Mouse (Mus musculus) liver, embryonic 11.5 days (tissue): ENCODE results near the gene Tmem56. TPM values are rescaled to one million over a fixed set of nuclear protein-coding genes. Genes with fewer than 3 reads are reported as not detected.

Experiments used
- ATAC-seq: fragments of 200-750 bp; cut with Nextera tagmentation; replicated peaks from 2 replicates; pipeline ENCODE4 v1.8.0; 2017; ENCODE audit warnings: moderate number of reproducible peaks, mild to moderate bottlenecking, moderate TSS enrichment, moderate library complexity; ENCODE audit not compliant: low FRiP score
- DNase-seq: peaks from one replicate; pipeline ENCODE4 v3.0.0-alpha.2; 2017; ENCODE audit warnings: low spot score
- H3K27ac ChIP-seq: fragments of 300-500 bp; sonication (generic); 2 replicates; pipeline ENCODE4 v1.5.1; 2014; ENCODE audit warnings: mild to moderate bottlenecking, low read depth, low read length, control low read depth
- H3K27me3 ChIP-seq: fragments of 300-500 bp; sonication (generic); replicated peaks from 2 replicates; pipeline ENCODE4 v1.6.1; 2014; ENCODE audit warnings: low read length, mixed read lengths; ENCODE audit not compliant: control insufficient read depth, insufficient read depth
- H3K36me3 ChIP-seq: fragments of 300-500 bp; sonication (generic); 2 replicates; pipeline ENCODE4 v1.6.1; 2014; ENCODE audit warnings: mild to moderate bottlenecking, low read length, moderate library complexity, mixed read lengths; ENCODE audit not compliant: control insufficient read depth, insufficient read depth
- H3K4me1 ChIP-seq: fragments of 300-500 bp; sonication (generic); replicated peaks from 2 replicates; pipeline ENCODE4 v1.6.1; 2014; ENCODE audit warnings: low read length, mixed read lengths; ENCODE audit not compliant: control insufficient read depth, insufficient read depth
- H3K4me2 ChIP-seq: fragments of 300-500 bp; sonication (generic); 2 replicates; pipeline ENCODE4 v1.6.1; 2014; ENCODE audit warnings: mild to moderate bottlenecking, control low read depth, moderate library complexity
- H3K4me3 ChIP-seq: fragments of 300-500 bp; sonication (generic); 2 replicates; pipeline ENCODE4 v1.5.1; 2014; ENCODE audit warnings: low read depth, low read length, control low read depth
- H3K9ac ChIP-seq: fragments of 300-500 bp; sonication (generic); 2 replicates; pipeline ENCODE4 v1.6.1; 2014; ENCODE audit warnings: low read depth, low read length, control low read depth
- H3K9me3 ChIP-seq: fragments of 300-500 bp; sonication (generic); 2 replicates; pipeline ENCODE4 v1.6.1; 2016; ENCODE audit warnings: low read length, inconsistent platforms, mixed read lengths; ENCODE audit not compliant: control insufficient read depth
- WGBS: fragments of 180-500 bp; shearing (Covaris S2); extraction: QIAGEN DNeasy Blood & Tissue Kit; methylation state at CpG from one replicate; pipeline ENCODE4 v1.1.7; 2014; 5-methylcytosine and 5-hydroxymethylcytosine counted together
- polyA plus RNA-seq: library from polyadenylated mRNA; unstranded; fragments of >200 nt; fragmentation: Nextera tagmentation; extraction: Ambion mirVana; gene quantifications from 2 replicates; pipeline ENCODE4 v1.2.1, GENCODE M21; 2014

Tmem56 gene
- 31.2 and 36.9 TPM in 2 replicates for polyA plus RNA-seq

DNA sequence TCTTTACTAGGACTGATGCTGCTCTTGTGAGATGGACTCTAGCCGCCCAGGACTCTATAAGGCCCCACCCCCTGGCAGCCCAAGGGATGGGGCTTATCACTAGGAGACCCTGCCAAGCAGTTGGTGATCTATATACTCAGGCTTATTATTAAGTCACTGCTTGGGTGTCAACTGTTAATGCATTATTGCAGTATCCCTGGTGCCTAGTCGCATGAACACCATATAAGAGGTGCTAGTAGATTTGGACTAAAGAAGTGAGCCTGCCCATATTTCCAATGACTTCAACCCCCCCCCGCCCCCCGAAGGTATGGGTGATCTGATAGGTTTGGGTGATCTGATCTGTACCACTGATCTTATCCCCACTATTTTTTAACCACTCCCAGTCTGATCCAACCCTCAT, at the start of gene Tmem56:
Gene Tmem56, minus strand, starts transcription at position 101 of the 400 bp plus-strand sequence.
- DNase-seq: no peak
- peak; percentile 40; the same call in 1 of the 2 replicates for ATAC-seq
- no peak within 1 kb of the TSS for H3K27ac ChIP-seq
- H3K9ac ChIP-seq: no peak within 1 kb of the TSS
- no peaks in the 10 kb centered on the region; the same call in 1 of the 2 replicates for H3K4me1 ChIP-seq
- H3K9me3 ChIP-seq: no peaks in the 10 kb centered on the region
- 90% methylated on average over 4 of the region's 4 CpGs for WGBS
- H3K4me2 ChIP-seq: no peak within 1 kb of the TSS
- no peak within 1 kb of the TSS for H3K4me3 ChIP-seq
- no peaks in the 10 kb centered on the region for H3K27me3 ChIP-seq
- no peaks in the 10 kb centered on the region for H3K36me3 ChIP-seq

DNA sequence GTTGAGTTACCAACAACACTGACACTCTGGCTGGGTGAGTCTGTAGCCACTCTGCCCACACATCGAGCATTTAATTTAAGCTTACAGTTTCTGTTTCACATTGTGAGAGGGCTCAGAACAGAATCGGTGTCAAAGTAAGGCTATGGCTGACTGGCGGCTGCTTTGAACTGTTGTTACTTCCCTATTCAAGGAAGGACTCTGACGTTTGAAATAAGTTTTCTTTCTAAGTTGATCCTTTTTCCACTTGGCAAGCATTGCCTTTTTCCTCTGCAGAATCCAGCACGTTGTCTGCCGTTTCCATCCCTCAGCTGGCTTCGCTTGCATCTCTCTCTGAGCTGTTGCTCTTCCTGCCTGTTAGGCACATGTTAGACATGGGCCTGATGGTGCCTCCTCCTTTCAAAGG, 47.3 kb upstream of the Tmem56 start:
- Histone ChIP-seq H3K27me3 (no peaks in the 10 kb centered on the region), H3K9ac (no peak overlapping the region), H3K4me3 (no peak overlapping the region), H3K4me1 (no peaks in the 10 kb centered on the region; the same call in 1 of the 2 replicates), H3K27ac (no peak overlapping the region), H3K9me3 (no peaks in the 10 kb centered on the region), H3K4me2 (no peak overlapping the region), H3K36me3 (no peaks in the 10 kb centered on the region)
- WGBS: 73% methylated on average over 7 of the region's 7 CpGs
- DNase-seq (no peak), ATAC-seq (no peak)

- H3K4me3 ChIP-seq: no peak overlapping the region
- H3K27ac ChIP-seq: no peak overlapping the region
- DNase-seq (no peak), ATAC-seq (no peak)
- no peaks in the 10 kb centered on the region for H3K27me3 ChIP-seq
- no peak overlapping the region for H3K9ac ChIP-seq
- H3K4me1 ChIP-seq: no peaks in the 10 kb centered on the region; the same call in 1 of the 2 replicates
- no peaks in the 10 kb centered on the region for H3K36me3 ChIP-seq
- WGBS: 78% methylated on average over 10 of the region's 10 CpGs
- no peak overlapping the region for H3K4me2 ChIP-seq
- no peaks in the 10 kb centered on the region for H3K9me3 ChIP-seq
Measured at GRCm38 (mm10) chr3:121329647-121330046, 46.7 kb upstream of the Tmem56 start.

DNA sequence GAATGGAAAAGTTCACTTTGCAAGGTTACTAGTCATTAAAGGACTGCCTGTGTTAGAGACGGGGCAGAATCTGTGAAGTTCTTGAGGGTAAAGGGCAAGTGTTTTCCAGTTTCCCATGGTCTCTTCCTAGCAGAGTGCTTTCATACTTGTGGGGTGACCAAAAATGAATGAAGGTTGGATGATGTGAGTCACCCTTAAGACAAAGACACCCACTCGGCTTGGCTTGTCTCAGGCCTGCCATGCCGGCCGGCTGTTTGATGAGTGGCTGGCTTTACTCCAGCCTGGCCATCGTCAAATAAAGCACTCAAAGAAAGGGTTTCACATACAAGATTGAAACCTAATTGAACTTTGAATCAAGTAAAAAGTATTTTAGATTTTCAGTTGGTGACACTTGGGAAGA, 44.5 kb upstream of the Tmem56 start:
- 87% methylated on average over 5 of the region's 5 CpGs for WGBS
- no peak overlapping the region for H3K4me2 ChIP-seq
- ATAC-seq (no peak), DNase-seq (no peak)
- no peaks in the 10 kb centered on the region; the same call in 1 of the 2 replicates for H3K4me1 ChIP-seq
- H3K4me3 ChIP-seq: no peak overlapping the region
- H3K36me3 ChIP-seq: no peaks in the 10 kb centered on the region
- H3K9ac ChIP-seq: no peak overlapping the region
- H3K9me3 ChIP-seq: no peaks in the 10 kb centered on the region
- no peak overlapping the region for H3K27ac ChIP-seq
- no peaks in the 10 kb centered on the region for H3K27me3 ChIP-seq

DNA sequence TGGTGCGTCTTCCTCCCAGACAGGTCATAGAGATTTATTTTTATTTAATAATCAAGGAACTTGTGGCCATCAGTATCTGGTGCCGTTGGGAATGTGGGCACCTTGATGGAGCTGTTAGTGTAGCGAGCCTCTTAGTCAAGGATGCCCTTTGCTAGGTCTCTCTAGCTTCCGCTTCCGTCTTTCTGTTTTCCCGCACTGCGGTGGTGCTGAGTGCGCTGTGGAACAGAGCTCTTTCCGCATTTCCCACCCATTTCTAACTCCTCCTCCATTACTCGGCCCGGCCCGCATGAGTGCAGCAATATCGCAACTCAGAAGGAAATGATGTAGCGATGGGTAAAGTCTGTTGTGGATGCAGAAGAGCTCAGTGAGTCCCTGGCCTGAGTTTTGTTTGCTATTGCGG, 40.5 kb upstream of the Tmem56 start:
- WGBS: 93% methylated on average over 15 of the region's 15 CpGs
- Histone ChIP-seq H3K27ac (no peak overlapping the region), H3K4me2 (no peak overlapping the region), H3K4me1 (no peaks in the 10 kb centered on the region; the same call in 1 of the 2 replicates), H3K27me3 (no peaks in the 10 kb centered on the region), H3K9me3 (no peaks in the 10 kb centered on the region), H3K4me3 (no peak overlapping the region), H3K36me3 (0 out of 2 replicates have a peak, but pooled peaks cover 2% of the 10 kb centered on the region), H3K9ac (no peak overlapping the region)
- ATAC-seq (no peak), DNase-seq (no peak)

DNA sequence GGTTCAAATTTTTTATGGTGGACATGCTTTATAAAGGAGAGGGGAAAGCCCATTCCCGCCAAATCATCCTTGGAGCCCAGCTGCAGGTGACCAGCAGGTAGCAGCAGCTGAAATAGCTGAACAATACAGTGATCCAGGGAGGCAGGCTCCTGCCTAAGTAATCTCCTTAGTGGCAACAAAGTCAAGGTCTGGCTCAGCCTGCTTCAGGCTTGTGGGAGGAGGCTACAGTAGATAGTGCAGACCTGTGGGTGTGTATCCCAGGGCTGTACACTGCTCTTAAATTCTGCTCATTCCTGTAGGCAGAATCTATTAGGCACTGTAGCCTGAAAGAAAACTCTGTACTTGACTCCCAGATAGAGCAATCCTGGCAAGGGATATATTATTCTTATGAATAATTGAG, 38.0 kb upstream of the Tmem56 start:
- no peak for ATAC-seq
- DNase-seq: no peak
- WGBS: 86% methylated on average over 1 of the region's 1 CpGs

GRCm38 (mm10) chr3:121319906-121320305, 37.0 kb upstream of the Tmem56 start:
- H3K9ac ChIP-seq: no peak overlapping the region

More for the DNA sequence above, 38.0 kb upstream of the Tmem56 start:
- no peak overlapping the region for H3K4me3 ChIP-seq
- no peaks in the 10 kb centered on the region for H3K27me3 ChIP-seq
- no peaks in the 10 kb centered on the region; the same call in 1 of the 2 replicates for H3K4me1 ChIP-seq
- H3K36me3 ChIP-seq: 0 out of 2 replicates have a peak, but pooled peaks cover 2% of the 10 kb centered on the region
- H3K27ac ChIP-seq: no peak overlapping the region
- no peaks in the 10 kb centered on the region for H3K9me3 ChIP-seq
- H3K4me2 ChIP-seq: no peak overlapping the region
- no peak overlapping the region for H3K9ac ChIP-seq

GRCm38 (mm10) chr3:121315498-121315897, 32.6 kb upstream of the Tmem56 start:
- H3K27ac ChIP-seq: no peak overlapping the region
- H3K36me3 ChIP-seq: no peaks in the 10 kb centered on the region
- no peak overlapping the region for H3K4me2 ChIP-seq
- H3K4me3 ChIP-seq: no peak overlapping the region
- no peak for ATAC-seq
- no peak for DNase-seq
- H3K9me3 ChIP-seq: no peaks in the 10 kb centered on the region
- no peak overlapping the region for H3K9ac ChIP-seq
- H3K4me1 ChIP-seq: no peaks in the 10 kb centered on the region
- WGBS: 97% methylated on average over 7 of the region's 7 CpGs
- H3K27me3 ChIP-seq: no peaks in the 10 kb centered on the region

More at GRCm38 (mm10) chr3:121319906-121320305, 37.0 kb upstream of the Tmem56 start:
- WGBS: 93% methylated on average over 6 of the region's 6 CpGs
- H3K9me3 ChIP-seq: no peaks in the 10 kb centered on the region
- 0 out of 2 replicates have a peak, but pooled peaks cover 2% of the 10 kb centered on the region for H3K36me3 ChIP-seq
- H3K27me3 ChIP-seq: no peaks in the 10 kb centered on the region
- no peaks in the 10 kb centered on the region; the same call in 1 of the 2 replicates for H3K4me1 ChIP-seq
- no peak overlapping the region for H3K4me3 ChIP-seq
- ATAC-seq (no peak), DNase-seq (no peak)
- no peak overlapping the region for H3K4me2 ChIP-seq
- H3K27ac ChIP-seq: no peak overlapping the region

DNA sequence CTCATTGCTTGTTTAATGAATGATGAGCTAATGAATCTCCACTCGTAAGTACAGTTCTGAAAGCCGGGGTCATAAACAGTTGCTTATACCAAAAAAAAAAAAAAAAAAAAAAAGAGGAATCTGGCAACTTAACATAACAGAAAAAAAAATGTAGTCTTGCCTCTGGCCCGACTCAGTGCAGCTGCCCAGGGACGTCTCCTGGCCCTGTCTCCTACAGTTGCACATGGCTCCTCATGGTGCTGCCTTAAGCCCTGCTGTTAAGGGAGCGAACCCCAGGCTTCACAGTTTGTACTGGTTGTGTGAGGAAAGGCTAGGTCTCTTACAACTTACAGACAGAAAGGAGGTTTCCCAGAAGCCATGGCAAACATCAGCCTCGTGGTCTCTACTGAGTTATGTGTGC, 31.3 kb upstream of the Tmem56 start:
- H3K36me3 ChIP-seq: no peaks in the 10 kb centered on the region
- no peak overlapping the region for H3K4me2 ChIP-seq
- ATAC-seq (no peak), DNase-seq (no peak)
- no peaks in the 10 kb centered on the region for H3K27me3 ChIP-seq
- peaks cover 3% of the 10 kb centered on the region; the same call in 1 of the 2 replicates for H3K4me1 ChIP-seq
- WGBS: 77% methylated on average over 6 of the region's 6 CpGs
- no peak overlapping the region for H3K27ac ChIP-seq
- H3K9ac ChIP-seq: no peak overlapping the region
- no peak overlapping the region for H3K4me3 ChIP-seq
- H3K9me3 ChIP-seq: no peaks in the 10 kb centered on the region
